Mouse (Mus musculus) c-Kit-positive CD71-positive TER-119-positive erythroid progenitor cells, embryonic 14.5 days (primary cell): Measurements from ENCODE around the gene Gm20388.
A peak's percentile ranks its signal among the peaks of the same experiment; 100 is the strongest.

ENCODE experiments used
- DNase-seq: peaks from one replicate; pipeline ENCODE4 v3.0.0-alpha.2; 2013; ENCODE audit warnings: low spot score

The Gm20388 gene

GRCm38 (mm10) chr8:122575735-122576647, 2665.3 kb downstream of the Gm20388 start:
- DNase-seq, result no peak

- peak; percentile 94 for DNase-seq
Observed at GRCm38 (mm10) chr8:122576648-122577022, 2666.0 kb downstream of the Gm20388 start, which contains the start of gene Aprt. Gene Aprt, minus strand, starts transcription at chr8:122576909.

GRCm38 (mm10) chr8:122577116-122577515, 2666.5 kb downstream of the Gm20388 start:
- DNase-seq, result no peak

GRCm38 (mm10) chr8:122579196-122579595, 2668.6 kb downstream of the Gm20388 start:
- DNase-seq, result no peak

GRCm38 (mm10) chr8:122580926-122581325, 2670.3 kb downstream of the Gm20388 start:
- no peak for DNase-seq

GRCm38 (mm10) chr8:122584981-122585380, 2674.3 kb downstream of the Gm20388 start:
- no peak for DNase-seq

GRCm38 (mm10) chr8:122585411-122585891, 2674.8 kb downstream of the Gm20388 start:
- DNase-seq, result no peak

- DNase-seq, result no peak
Observed at GRCm38 (mm10) chr8:122586171-122586570, 2675.5 kb downstream of the Gm20388 start.

GRCm38 (mm10) chr8:122586749-122587148, 2676.1 kb downstream of the Gm20388 start:
- DNase-seq, result no peak

GRCm38 (mm10) chr8:122593240-122593639, 2682.6 kb downstream of the Gm20388 start:
- no peak for DNase-seq

GRCm38 (mm10) chr8:122593783-122594507, 2683.3 kb downstream of the Gm20388 start:
- no peak for DNase-seq

- DNase-seq, result no peak
Observed at GRCm38 (mm10) chr8:122596031-122596430, 2685.4 kb downstream of the Gm20388 start.

GRCm38 (mm10) chr8:122600666-122601065, 2690.0 kb downstream of the Gm20388 start:
- no peak for DNase-seq

- DNase-seq, result no peak
Observed at GRCm38 (mm10) chr8:122604640-122605039, 2694.0 kb downstream of the Gm20388 start.

- no peak for DNase-seq
Observed at GRCm38 (mm10) chr8:122605367-122605766, 2694.7 kb downstream of the Gm20388 start.

- DNase-seq, result no peak
Observed at GRCm38 (mm10) chr8:122606810-122607209, 2696.2 kb downstream of the Gm20388 start.

- DNase-seq, result no peak
Observed at GRCm38 (mm10) chr8:122610209-122610608, 2699.6 kb downstream of the Gm20388 start.

- DNase-seq, result no peak
Observed at GRCm38 (mm10) chr8:122610612-122611277, 2700.1 kb downstream of the Gm20388 start.

GRCm38 (mm10) chr8:122611295-122612133, 2700.9 kb downstream of the Gm20388 start, which contains the start of the genes Galns and Trappc2l:
Gene Galns, minus strand, starts transcription at chr8:122611463.
Gene Trappc2l, plus strand, starts transcription at chr8:122611640.
- peak; percentile 99 for DNase-seq

- DNase-seq, result no peak
Observed at GRCm38 (mm10) chr8:122616181-122616905, 2705.7 kb downstream of the Gm20388 start.
